8 mouse cellular contexts compared by ENCODE assay signal in genomic region chr12:80567375-80567774, GRCm38 (mm10). TPM values are rescaled to one million over a fixed set of nuclear protein-coding genes. Genes with fewer than 3 reads are reported as not detected.
DNase-seq lines count a peak whose midpoint lies in the region; ATAC-seq lines count a peak whose summit lies in the region.

No protein-coding gene starts in this region.

- no peaks in the 10 kb centered on the region for H3K36me3 ChIP-seq in forebrain, embryonic 13.5 days (ENCODE audit: poor library complexity, severe bottlenecking)
- peaks cover 4% of the 10 kb centered on the region; the same call in 1 of the 2 replicates for H3K36me3 ChIP-seq in forebrain, embryonic 10.5 days (replicated peaks)
- no peaks in the 10 kb centered on the region for H3K36me3 ChIP-seq in hindbrain, embryonic 12.5 days

- ATAC-seq in forebrain, embryonic 13.5 days = peak; percentile 83
- ATAC-seq in hindbrain, embryonic 12.5 days (ENCODE audit: low FRiP score) = no peak

- H3K27me3 ChIP-seq in forebrain, embryonic 13.5 days = no peaks in the 10 kb centered on the region
- H3K27me3 ChIP-seq in forebrain, embryonic 10.5 days (ENCODE audit: poor library complexity, severe bottlenecking) = no peaks in the 10 kb centered on the region
- no peaks in the 10 kb centered on the region for H3K27me3 ChIP-seq in hindbrain, embryonic 12.5 days

- no peak for DNase-seq in forebrain, embryonic 10.5 days (ENCODE audit: extremely low spot score, low spot score)
- peak; percentile 60 for DNase-seq in brain, embryonic 18.5 days (ENCODE audit: low read depth, low spot score)
- DNase-seq in lung, postnatal 10 days = peak; percentile 39
- no peak for DNase-seq in urinary bladder, adult 18-20 months (ENCODE audit: low spot score in 2 of 2)
- no peak for DNase-seq in ovary, postnatal 36 days (ENCODE audit: low spot score)
- DNase-seq in B cell, adult 2 months = no peak

- H3K4me1 ChIP-seq in forebrain, embryonic 13.5 days = peaks cover 38% of the 10 kb centered on the region
- peaks cover 24% of the 10 kb centered on the region for H3K4me1 ChIP-seq in forebrain, embryonic 10.5 days
- peaks cover 30% of the 10 kb centered on the region for H3K4me1 ChIP-seq in hindbrain, embryonic 12.5 days

- H3K9ac ChIP-seq in forebrain, embryonic 13.5 days = no peak overlapping the region
- H3K9ac ChIP-seq in hindbrain, embryonic 12.5 days = no peak overlapping the region

- 19% methylated on average over 3 of the region's 3 CpGs for WGBS in forebrain, embryonic 13.5 days
- 47% methylated on average over 3 of the region's 3 CpGs for WGBS in forebrain, embryonic 10.5 days
- WGBS in hindbrain, embryonic 12.5 days = 19% methylated on average over 3 of the region's 3 CpGs

- no peaks in the 10 kb centered on the region for H3K9me3 ChIP-seq in forebrain, embryonic 13.5 days (replicated peaks)
- H3K9me3 ChIP-seq in forebrain, embryonic 10.5 days = no peaks in the 10 kb centered on the region
- H3K9me3 ChIP-seq in hindbrain, embryonic 12.5 days (replicated peaks) = no peaks in the 10 kb centered on the region

- H3K27ac ChIP-seq in forebrain, embryonic 13.5 days = peak overlapping the region; percentile 32; the same call in 1 of the 2 replicates
- H3K27ac ChIP-seq in forebrain, embryonic 10.5 days = no peak overlapping the region
- H3K27ac ChIP-seq in hindbrain, embryonic 12.5 days = peak overlapping the region; percentile 44; the same call in 1 of the 2 replicates

- no peak overlapping the region for H3K4me3 ChIP-seq in forebrain, embryonic 13.5 days
- no peak overlapping the region for H3K4me3 ChIP-seq in forebrain, embryonic 10.5 days
- H3K4me3 ChIP-seq in hindbrain, embryonic 12.5 days = no peak overlapping the region

- H3K4me2 ChIP-seq in forebrain, embryonic 13.5 days = no peak overlapping the region
- no peak overlapping the region for H3K4me2 ChIP-seq in hindbrain, embryonic 12.5 days (replicated peaks)

RNA-seq across cellular contexts. Expression of gene Galnt16, which starts 49.3 kb away (rescaled TPM):
- 21.7 and 28.6 TPM in 2 replicates for polyA plus RNA-seq in forebrain, embryonic 13.5 days (2015; fragmentation: Nextera tagmentation; extraction: Ambion mirVana)
- polyA plus RNA-seq in forebrain, embryonic 10.5 days (2016; fragmentation: Nextera tagmentation; extraction: Ambion mirVana) = 30.8 and 31.1 TPM in 2 replicates
- 21.1 and 22.3 TPM in 2 replicates for polyA plus RNA-seq in hindbrain, embryonic 12.5 days (2016; fragmentation: Nextera tagmentation; extraction: Ambion mirVana)

Comparison
In these comparisons a context has a peak if more than half of its experiments do, and no peak if none do; other contexts are left out.
1. DNase-seq: peak in brain, embryonic 18.5 days (single experiment) and lung, postnatal 10 days (single experiment); none in forebrain, embryonic 10.5 days (single experiment), urinary bladder, adult 18-20 months (0 of 2), ovary, postnatal 36 days (single experiment) and B cell, adult 2 months (0 of 2).